Mouse (Mus musculus): Measurements from ENCODE around the gene Hepacam2. TPM values are rescaled to one million over a fixed set of nuclear protein-coding genes. Genes with fewer than 3 reads are reported as not detected.
"Not testable (repeated sequence)": the region's sequence is repeated elsewhere in the genome, so short reads cannot be mapped to it uniquely, and the experiment has no call there.

The Hepacam2 gene
- polyA plus RNA-seq (2015; fragmentation: Nextera tagmentation; extraction: Ambion mirVana), result 0.07 TPM in 1 of 2 replicates, not detected in the other

DNA sequence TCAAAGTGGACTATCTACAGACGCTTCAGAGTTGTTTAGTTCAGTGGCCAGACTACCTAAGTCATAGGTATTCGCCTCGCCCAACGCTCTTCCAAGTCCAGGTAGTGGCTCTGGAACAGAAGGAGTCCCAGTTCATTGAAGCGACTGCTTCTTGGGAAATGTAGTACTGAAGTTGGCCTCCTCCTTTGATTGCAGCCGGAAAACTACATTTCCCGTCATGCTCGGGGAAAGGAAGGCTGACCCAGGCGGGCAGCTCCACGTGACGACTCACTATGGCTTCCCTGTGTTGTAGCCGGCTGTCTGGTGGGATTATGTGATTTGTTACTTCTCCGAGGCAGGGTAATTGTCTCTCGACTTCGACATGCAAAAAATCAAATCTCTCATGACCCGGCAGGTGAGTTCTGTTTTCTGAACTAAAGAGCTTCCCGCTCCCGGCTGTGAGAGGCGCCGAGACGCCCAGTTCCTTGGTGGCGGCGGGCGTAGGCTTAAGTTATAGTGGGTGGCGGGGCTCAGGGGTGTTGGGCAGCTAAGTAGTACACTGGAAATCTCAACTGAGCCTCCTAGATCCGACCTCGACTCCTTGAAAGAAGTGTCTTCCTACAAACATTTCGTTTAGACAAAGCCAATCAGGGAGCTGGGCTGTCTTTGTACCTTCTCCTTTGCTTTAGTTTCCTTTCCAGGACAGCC lies at the start of gene Hepacam2, which contains the start of gene Vps50:
Gene Hepacam2 (minus strand): TSS at position 137 of the 687 bp plus-strand sequence.
Gene Vps50 (plus strand): TSS at position 221 of the 687 bp plus-strand sequence.
- peak; percentile 89 for ATAC-seq (ENCODE audit: extremely low read depth, insufficient number of reproducible peaks, low FRiP score, low TSS enrichment)

DNA sequence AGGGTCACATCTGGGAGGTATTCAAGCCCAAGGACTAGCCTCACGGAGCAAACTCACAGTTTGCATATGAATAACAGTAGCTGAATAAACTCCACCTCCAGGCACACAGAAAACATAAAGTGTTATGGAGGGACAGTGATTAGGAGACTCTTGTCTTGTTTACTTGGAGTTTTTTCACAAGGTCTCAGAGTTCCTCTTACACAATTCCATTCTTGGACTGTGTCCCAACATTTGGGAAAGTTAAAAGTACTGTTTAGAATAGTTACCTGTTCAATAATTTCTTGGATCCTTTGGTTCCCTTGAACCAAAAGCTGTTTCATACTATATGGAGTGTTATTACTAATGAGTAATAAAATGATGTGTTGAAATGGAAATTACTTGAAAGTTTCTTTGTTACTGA lies 46.9 kb upstream of the Hepacam2 start:
- Histone ChIP-seq H3K4me1 (no peaks in the 10 kb centered on the region), H3K4me3 (no peak overlapping the region), H3K27ac (replicated peaks) (no peak overlapping the region), H3K36me3 (peaks cover 17% of the 10 kb centered on the region), H3K4me2 (no peak overlapping the region), H3K27me3 (replicated peaks) (no peaks in the 10 kb centered on the region), H3K9ac (no peak overlapping the region), H3K9me3 (no peaks in the 10 kb centered on the region)
- ATAC-seq (ENCODE audit: extremely low read depth, insufficient number of reproducible peaks, low FRiP score, low TSS enrichment), result no peak
- WGBS, result 79% methylated on average over 1 of the region's 1 CpGs

More for the DNA sequence above, at the start of gene Hepacam2, which contains the start of gene Vps50:
- Histone ChIP-seq H3K27me3 (replicated peaks) (peaks cover 7% of the 10 kb centered on the region; the same call in 1 of the 2 replicates), H3K4me3 (peak within 1 kb of the TSS; percentile 76), H3K36me3 (no peaks in the 10 kb centered on the region), H3K9ac (peak within 1 kb of the TSS; percentile 81), H3K4me1 (peaks cover 7% of the 10 kb centered on the region), H3K4me2 (peak within 1 kb of the TSS; percentile 83), H3K27ac (replicated peaks) (no peak within 1 kb of the TSS), H3K9me3 (no peaks in the 10 kb centered on the region)
- WGBS, result 1% methylated on average over 28 of the region's 28 CpGs

GRCm38 (mm10) chr6:3543862-3544261 lies 45.8 kb upstream of the Hepacam2 start:
- WGBS, result 85% methylated on average over 4 of the region's 4 CpGs
- Histone ChIP-seq H3K9me3 (no peaks in the 10 kb centered on the region), H3K9ac (no peak overlapping the region), H3K4me2 (no peak overlapping the region), H3K4me3 (no peak overlapping the region), H3K27me3 (replicated peaks) (no peaks in the 10 kb centered on the region), H3K4me1 (peaks cover 5% of the 10 kb centered on the region; the same call in 1 of the 2 replicates), H3K36me3 (peaks cover 14% of the 10 kb centered on the region), H3K27ac (replicated peaks) (no peak overlapping the region)
- ATAC-seq (ENCODE audit: extremely low read depth, insufficient number of reproducible peaks, low FRiP score, low TSS enrichment), result no peak

GRCm38 (mm10) chr6:3539470-3539869 lies 41.4 kb upstream of the Hepacam2 start:
- Histone ChIP-seq H3K4me1 (peaks cover 5% of the 10 kb centered on the region; the same call in 1 of the 2 replicates), H3K4me3 (no peak overlapping the region), H3K4me2 (no peak overlapping the region), H3K36me3 (peaks cover 11% of the 10 kb centered on the region), H3K9ac (no peak overlapping the region), H3K27me3 (replicated peaks) (no peaks in the 10 kb centered on the region), H3K27ac (replicated peaks) (peak overlapping the region; percentile 39), H3K9me3 (no peaks in the 10 kb centered on the region)
- ATAC-seq (ENCODE audit: extremely low read depth, insufficient number of reproducible peaks, low FRiP score, low TSS enrichment), result no peak
- WGBS, result 54% methylated on average over 2 of the region's 2 CpGs

- Histone ChIP-seq H3K27ac (replicated peaks) (no peak overlapping the region), H3K9ac (no peak overlapping the region), H3K27me3 (replicated peaks) (no peaks in the 10 kb centered on the region), H3K36me3 (peaks cover 12% of the 10 kb centered on the region), H3K4me2 (no peak overlapping the region), H3K9me3 (no peaks in the 10 kb centered on the region), H3K4me1 (peaks cover 5% of the 10 kb centered on the region; the same call in 1 of the 2 replicates), H3K4me3 (no peak overlapping the region)
- ATAC-seq (ENCODE audit: extremely low read depth, insufficient number of reproducible peaks, low FRiP score, low TSS enrichment), result no peak
- 70% methylated on average over 1 of the region's 1 CpGs for WGBS
Observed at GRCm38 (mm10) chr6:3536048-3536447, 38.0 kb upstream of the Hepacam2 start.

GRCm38 (mm10) chr6:3531445-3531844 lies 33.3 kb upstream of the Hepacam2 start:
- no peaks in the 10 kb centered on the region for H3K4me1 ChIP-seq
- H3K27me3 ChIP-seq (replicated peaks), result no peaks in the 10 kb centered on the region
- H3K9me3 ChIP-seq, result no peaks in the 10 kb centered on the region
- 88% methylated on average over 5 of the region's 5 CpGs for WGBS
- H3K27ac ChIP-seq (replicated peaks), result no peak overlapping the region
- H3K36me3 ChIP-seq, result peaks cover 6% of the 10 kb centered on the region
- no peak overlapping the region for H3K4me2 ChIP-seq
- no peak overlapping the region for H3K4me3 ChIP-seq
- no peak overlapping the region for H3K9ac ChIP-seq
- ATAC-seq (ENCODE audit: extremely low read depth, insufficient number of reproducible peaks, low FRiP score, low TSS enrichment), result no peak

GRCm38 (mm10) chr6:3528198-3528597 lies 30.1 kb upstream of the Hepacam2 start:
- no peak for ATAC-seq (ENCODE audit: extremely low read depth, insufficient number of reproducible peaks, low FRiP score, low TSS enrichment)
- Histone ChIP-seq H3K9ac (no peak overlapping the region), H3K27me3 (replicated peaks) (no peaks in the 10 kb centered on the region), H3K4me2 (no peak overlapping the region), H3K4me3 (no peak overlapping the region), H3K27ac (replicated peaks) (no peak overlapping the region), H3K36me3 (0 out of 2 replicates have a peak, but pooled peaks cover 9% of the 10 kb centered on the region), H3K9me3 (no peaks in the 10 kb centered on the region), H3K4me1 (no peaks in the 10 kb centered on the region)
- 85% methylated on average over 4 of the region's 4 CpGs for WGBS

DNA sequence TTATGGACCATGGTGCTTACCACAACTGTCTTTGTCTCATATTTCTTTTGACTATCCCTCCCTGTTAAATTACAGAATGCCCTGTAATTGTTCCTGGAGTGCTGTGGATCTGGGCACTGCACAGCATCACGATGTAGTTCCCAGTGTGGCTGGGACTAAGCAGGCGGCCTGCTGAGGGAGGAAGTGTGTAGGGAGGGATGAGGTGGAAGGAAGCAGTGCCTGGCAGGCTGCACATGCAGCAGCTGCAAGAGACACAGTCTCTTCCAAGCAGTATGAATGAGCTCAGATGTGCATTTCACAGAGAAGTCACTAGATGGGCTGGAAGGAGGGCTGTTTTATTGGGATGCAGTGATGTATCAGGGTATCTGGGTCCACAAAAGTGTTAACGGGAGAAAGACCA lies 14.5 kb upstream of the Hepacam2 start:
- Histone ChIP-seq H3K36me3 (peaks cover 3% of the 10 kb centered on the region), H3K4me2 (no peak overlapping the region), H3K9me3 (no peaks in the 10 kb centered on the region), H3K4me3 (no peak overlapping the region), H3K27ac (replicated peaks) (no peak overlapping the region), H3K4me1 (no peaks in the 10 kb centered on the region), H3K27me3 (replicated peaks) (no peaks in the 10 kb centered on the region), H3K9ac (no peak overlapping the region)
- no peak for ATAC-seq (ENCODE audit: extremely low read depth, insufficient number of reproducible peaks, low FRiP score, low TSS enrichment)
- 49% methylated on average over 3 of the region's 3 CpGs for WGBS

GRCm38 (mm10) chr6:3511612-3512011 lies 13.5 kb upstream of the Hepacam2 start:
- H3K4me3 ChIP-seq, result no peak overlapping the region
- WGBS, result 66% methylated on average over 11 of the region's 11 CpGs
- peak overlapping the region; percentile 50; the same call in 1 of the 2 replicates for H3K9ac ChIP-seq
- no peaks in the 10 kb centered on the region for H3K36me3 ChIP-seq
- peak overlapping the region; percentile 22; the same call in 1 of the 2 replicates for H3K4me2 ChIP-seq
- ATAC-seq (ENCODE audit: extremely low read depth, insufficient number of reproducible peaks, low FRiP score, low TSS enrichment), result no peak
- no peak overlapping the region for H3K27ac ChIP-seq (replicated peaks)
- H3K4me1 ChIP-seq, result no peaks in the 10 kb centered on the region
- H3K9me3 ChIP-seq, result no peaks in the 10 kb centered on the region
- H3K27me3 ChIP-seq (replicated peaks), result no peaks in the 10 kb centered on the region

DNA sequence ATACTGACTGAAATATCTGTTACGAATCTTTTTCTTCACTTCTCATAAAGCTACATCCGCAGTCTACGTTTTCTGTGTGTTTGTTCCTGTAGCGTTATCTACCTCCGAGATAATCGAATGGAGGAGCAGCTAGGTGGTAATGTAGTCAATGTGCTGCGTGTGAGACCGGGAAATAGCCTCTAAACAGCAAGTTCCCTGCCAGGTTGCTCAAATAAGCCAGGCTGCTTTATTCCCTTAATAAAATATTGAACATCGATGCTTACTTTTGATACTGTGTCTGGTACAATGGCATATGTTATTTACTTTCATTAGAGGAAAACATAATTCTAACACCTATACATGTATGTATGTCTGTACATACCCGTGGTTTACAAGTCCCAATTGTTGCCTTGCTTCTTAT lies 13.0 kb upstream of the Hepacam2 start:
- no peak overlapping the region for H3K27ac ChIP-seq (replicated peaks)
- no peaks in the 10 kb centered on the region for H3K36me3 ChIP-seq
- no peaks in the 10 kb centered on the region for H3K4me1 ChIP-seq
- H3K9me3 ChIP-seq, result no peaks in the 10 kb centered on the region
- H3K9ac ChIP-seq, result no peak overlapping the region
- no peak overlapping the region for H3K4me2 ChIP-seq
- ATAC-seq (ENCODE audit: extremely low read depth, insufficient number of reproducible peaks, low FRiP score, low TSS enrichment), result no peak
- H3K27me3 ChIP-seq (replicated peaks), result no peaks in the 10 kb centered on the region
- no peak overlapping the region for H3K4me3 ChIP-seq
- WGBS, result 79% methylated on average over 10 of the region's 10 CpGs

GRCm38 (mm10) chr6:3509782-3510181 lies 11.7 kb upstream of the Hepacam2 start:
- Histone ChIP-seq H3K4me3 (no peak overlapping the region), H3K36me3 (0 out of 2 replicates have a peak, but pooled peaks cover 3% of the 10 kb centered on the region), H3K9me3 (no peaks in the 10 kb centered on the region), H3K4me2 (no peak overlapping the region), H3K4me1 (no peaks in the 10 kb centered on the region), H3K27me3 (replicated peaks) (no peaks in the 10 kb centered on the region), H3K27ac (replicated peaks) (no peak overlapping the region), H3K9ac (no peak overlapping the region)
- no peak for ATAC-seq (ENCODE audit: extremely low read depth, insufficient number of reproducible peaks, low FRiP score, low TSS enrichment)
- 21% methylated on average over 2 of the region's 2 CpGs for WGBS

DNA sequence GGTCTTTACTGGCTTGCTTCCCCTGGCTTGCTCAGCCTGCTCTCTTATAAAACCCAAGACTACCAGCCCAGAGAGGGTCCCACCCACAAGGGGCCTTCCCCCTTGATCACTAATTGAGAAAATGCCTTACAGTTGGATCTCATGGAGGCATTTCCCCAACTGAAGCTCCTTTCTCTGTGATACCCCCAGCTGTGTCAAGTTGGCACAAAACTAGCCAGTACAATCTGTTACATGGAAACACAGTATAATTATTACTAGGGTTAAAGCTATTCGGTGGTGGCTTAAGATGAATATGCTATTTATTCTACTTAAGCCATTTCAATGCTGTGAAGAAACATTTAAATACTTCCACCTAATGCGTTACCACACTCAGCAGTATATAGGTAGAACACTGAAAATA lies 10.1 kb upstream of the Hepacam2 start:
- not testable (repeated sequence) for H3K4me3 ChIP-seq; H3K4me1 ChIP-seq; H3K4me2 ChIP-seq; H3K27me3 ChIP-seq (replicated peaks); H3K9me3 ChIP-seq; ATAC-seq (ENCODE audit: extremely low read depth, insufficient number of reproducible peaks, low FRiP score, low TSS enrichment); H3K27ac ChIP-seq (replicated peaks); H3K36me3 ChIP-seq; H3K9ac ChIP-seq
- 86% methylated on average over 2 of the region's 2 CpGs for WGBS
